Mouse (Mus musculus) T-cell, adult 66 days (primary cell): ENCODE measurements around the gene Tkt. TPM values are rescaled to one million over a fixed set of nuclear protein-coding genes. Genes with fewer than 3 reads are reported as not detected.

Experiments used
- total RNA-seq, 2 experiments: library from RNA; stranded (reverse); gene quantifications; 3 replicates in 1 of 2; 4 replicates in 1 of 2; pipeline ENCODE4 v1.2.4; 2023

The Tkt gene
- total RNA-seq, result 100 to 1,000 TPM; 149 to 160 TPM

GRCm38 (mm10) chr14:30548131-30548720, at the start of gene Tkt:
Gene Tkt (plus strand): TSS chr14:30548359.

Other genes starting within 250 kb of the Tkt start
- 10 to 100 TPM; 60.6 to 67.0 TPM for gene Dcp1a, start 68.8 kb upstream of the Tkt start, total RNA-seq
- 1 to 10 TPM in 1 of 2 experiments, under 1 TPM in 1; 0.67 to 1.1 TPM for gene Cacna1d, start 56.9 kb upstream of the Tkt start, total RNA-seq
- gene Prkcd, start 77.9 kb downstream of the Tkt start, total RNA-seq, result 100 to 1,000 TPM; 106 TPM
- 10 to 100 TPM; 14.4 to 18.9 TPM for gene Rft1, start 106.0 kb downstream of the Tkt start, total RNA-seq
- gene Sfmbt1, start 166.5 kb downstream of the Tkt start, total RNA-seq, result 10 to 100 TPM; 12.5 to 14.1 TPM